Mouse (Mus musculus): ENCODE measurements around the gene Iqgap1.

GRCm38 (mm10) chr7:80863520-80863919 is 37.7 kb upstream of the Iqgap1 start:
- no peak for TF ChIP-seq CTCF (IDR thresholded peaks at IDR 0.05; ENCODE audit: low read depth, low read length)
- no peak for TF ChIP-seq POLR2A (IDR thresholded peaks at IDR 0.05; ENCODE audit: extremely low read depth, insufficient read depth, low read length)
